Mouse (Mus musculus) embryonic fibroblast, embryonic 13.5 days (primary cell): ENCODE measurements around the gene Ticrr. TPM values are rescaled to one million over a fixed set of nuclear protein-coding genes. Genes with fewer than 3 reads are reported as not detected.

Experiments
- H3K27ac ChIP-seq: 2 replicates; pipeline ENCODE4 v1.5.1; 2012; ENCODE audit warnings: low read length, control low read depth, inconsistent platforms; ENCODE audit not compliant: insufficient read depth
- H3K4me1 ChIP-seq: 2 replicates; pipeline ENCODE4 v1.6.1; 2011; ENCODE audit warnings: low read length; ENCODE audit not compliant: control insufficient read depth, insufficient read depth
- H3K4me3 ChIP-seq: 2 replicates; pipeline ENCODE4 v1.5.1; 2011; ENCODE audit warnings: mild to moderate bottlenecking, control low read depth, low read length; ENCODE audit not compliant: insufficient read depth
- CTCF ChIP-seq: IDR thresholded peaks from 2 replicates; pipeline ENCODE4 v1.5.1; 2011; ENCODE audit warnings: mild to moderate bottlenecking, control low read depth, low read length, moderate library complexity, borderline replicate concordance; ENCODE audit not compliant: insufficient read depth
- POLR2A ChIP-seq: IDR thresholded peaks from 2 replicates; pipeline ENCODE4 v1.6.1; 2011; ENCODE audit warnings: low read depth, mild to moderate bottlenecking, control low read depth, low read length, moderate library complexity
- polyA plus RNA-seq: library from polyadenylated mRNA; stranded (reverse); fragments of >200 nt; gene quantifications from 2 replicates; pipeline ENCODE4 v1.2.4, GENCODE M21; 2011; ENCODE audit warnings: low read depth; ENCODE audit not compliant: missing spikeins, insufficient read length

Ticrr gene
- polyA plus RNA-seq, 1 experiment = 7.3 TPM

DNA sequence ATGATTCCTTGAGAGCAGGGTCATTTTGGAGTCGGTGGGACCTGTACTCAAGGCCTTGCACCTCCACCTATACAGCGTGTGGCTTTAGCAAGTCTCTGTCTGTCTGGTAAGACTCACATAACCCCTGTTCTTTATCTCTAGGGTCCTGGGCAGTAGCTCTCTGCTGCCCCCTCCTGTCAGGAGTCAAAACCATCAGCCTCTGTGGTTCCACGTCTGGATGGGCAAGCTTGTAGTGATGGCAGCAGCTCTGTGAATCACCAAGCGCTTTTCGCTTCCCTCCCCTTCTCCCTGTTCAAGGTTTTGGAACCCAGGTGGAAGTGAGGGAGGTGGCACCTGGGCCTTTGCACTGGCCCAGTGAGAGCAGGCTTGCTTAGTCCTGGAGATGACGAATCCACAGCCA, 68.2 kb downstream of the Ticrr start:
- H3K27ac ChIP-seq = no peak overlapping the region
- TF ChIP-seq CTCF = peak; percentile 66; the same call in 1 of the 2 replicates
- TF ChIP-seq POLR2A = no peak
- no peaks in the 10 kb centered on the region for H3K4me1 ChIP-seq

DNA sequence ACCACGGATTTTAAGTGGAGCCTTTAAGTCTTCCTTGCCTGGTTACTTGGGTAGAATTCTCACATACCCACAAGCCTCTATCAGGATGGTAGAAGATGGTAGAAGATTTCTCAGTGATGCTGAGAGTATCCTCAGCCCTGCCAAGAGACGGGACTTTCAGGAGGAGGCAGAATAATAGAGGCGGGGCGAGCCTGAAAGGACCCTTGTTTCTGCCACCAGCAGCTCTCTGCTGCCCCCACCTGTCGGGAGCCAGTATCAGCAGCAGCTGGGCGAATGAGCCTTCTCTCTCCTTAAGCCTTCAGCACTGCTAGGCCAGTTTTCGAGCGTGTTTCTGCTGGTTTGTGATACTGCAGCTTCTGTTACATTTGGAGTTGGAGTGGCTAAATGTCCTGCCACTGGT, 69.2 kb downstream of the Ticrr start:
- no peak overlapping the region for H3K27ac ChIP-seq
- TF ChIP-seq CTCF = peak; percentile 84
- no peak for TF ChIP-seq POLR2A
- no peak overlapping the region for H3K4me3 ChIP-seq

More for the DNA sequence above, 68.2 kb downstream of the Ticrr start:
- H3K4me3 ChIP-seq = no peak overlapping the region

DNA sequence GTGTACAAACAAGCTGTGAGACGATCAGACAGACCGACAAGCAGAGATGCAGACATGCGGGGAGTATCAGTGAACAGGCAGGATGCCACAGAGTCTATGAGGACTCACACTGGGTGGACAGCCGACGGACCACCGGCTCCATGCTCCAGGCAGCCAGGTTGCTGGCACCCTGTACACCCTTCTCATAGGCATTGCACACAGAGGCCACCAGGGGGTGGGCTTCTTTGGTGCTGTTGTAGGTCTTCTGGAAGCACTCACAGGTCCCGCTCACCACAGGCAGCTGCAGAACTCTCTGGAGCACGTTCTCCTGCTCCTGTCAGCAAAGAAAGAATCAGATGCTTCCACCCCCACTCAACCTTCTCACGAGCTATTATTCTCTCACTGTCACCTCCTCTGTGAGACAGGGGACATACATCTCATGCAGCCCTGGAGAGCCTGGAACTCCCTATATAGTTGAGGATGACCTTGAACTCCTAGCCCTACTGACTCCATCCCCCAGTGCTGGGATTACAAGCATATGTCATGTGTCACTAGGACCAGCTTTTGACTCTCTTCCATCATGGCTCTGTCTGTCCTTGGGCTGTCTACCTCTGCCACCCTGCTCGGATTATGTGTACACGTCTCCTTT, 69.9 kb downstream of the Ticrr start:
- no peak overlapping the region for H3K27ac ChIP-seq
- no peaks in the 10 kb centered on the region for H3K4me1 ChIP-seq
- H3K4me3 ChIP-seq = no peak overlapping the region
- TF ChIP-seq CTCF (peak; percentile 25; the same call in 1 of the 2 replicates), POLR2A (no peak)

More for the DNA sequence above, 69.2 kb downstream of the Ticrr start:
- no peaks in the 10 kb centered on the region for H3K4me1 ChIP-seq

DNA sequence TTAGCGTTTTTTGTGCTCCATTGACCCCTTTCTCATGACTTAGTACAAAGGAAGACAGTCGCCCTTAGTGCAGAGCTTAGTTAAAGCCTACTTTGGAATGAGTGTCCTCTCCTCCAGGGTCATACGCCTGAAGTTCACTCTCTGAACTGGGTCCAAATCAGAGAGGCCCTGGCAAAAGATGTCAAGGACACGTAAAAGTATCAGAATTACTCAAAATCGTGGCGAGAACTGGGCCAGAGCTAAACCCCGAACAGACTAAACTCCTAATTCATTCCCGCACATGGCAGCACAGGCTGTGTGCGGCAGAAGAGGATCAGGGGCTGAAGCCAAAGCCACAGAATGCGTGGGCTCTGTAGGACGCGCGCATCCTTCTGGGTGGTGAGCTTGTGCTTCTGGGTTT, 71.4 kb downstream of the Ticrr start:
- no peak overlapping the region for H3K4me3 ChIP-seq
- TF ChIP-seq CTCF (no peak), POLR2A (no peak)
- no peak overlapping the region for H3K27ac ChIP-seq
- H3K4me1 ChIP-seq = no peaks in the 10 kb centered on the region

DNA sequence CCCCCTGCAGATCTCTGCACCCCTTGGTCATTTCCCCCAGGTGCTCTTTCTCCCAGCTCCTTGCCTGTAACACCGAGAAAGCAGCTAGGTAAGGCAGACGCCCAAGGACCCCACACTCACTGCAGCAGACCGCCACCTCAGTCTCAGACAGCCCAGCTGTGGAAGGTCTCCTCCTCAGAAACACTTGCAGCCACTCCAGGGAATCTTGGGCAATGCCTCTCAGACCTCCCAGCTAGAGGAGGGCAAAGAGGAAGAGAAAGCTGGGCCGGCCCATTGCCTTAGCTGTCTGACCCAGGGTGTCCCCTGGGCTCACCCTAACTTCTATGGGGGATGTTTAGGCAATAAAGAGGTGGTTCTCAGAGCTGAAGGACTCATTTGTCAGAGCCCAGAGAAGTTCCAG, 72.6 kb downstream of the Ticrr start, which contains the start of gene Plin1:
Plin1 (minus strand) TSS at position 282 of the 400 bp plus-strand sequence.
- Histone ChIP-seq H3K4me1 (no peaks in the 10 kb centered on the region), H3K27ac (no peak within 1 kb of the TSS), H3K4me3 (no peak within 1 kb of the TSS)
- TF ChIP-seq CTCF (no peak), POLR2A (no peak)

DNA sequence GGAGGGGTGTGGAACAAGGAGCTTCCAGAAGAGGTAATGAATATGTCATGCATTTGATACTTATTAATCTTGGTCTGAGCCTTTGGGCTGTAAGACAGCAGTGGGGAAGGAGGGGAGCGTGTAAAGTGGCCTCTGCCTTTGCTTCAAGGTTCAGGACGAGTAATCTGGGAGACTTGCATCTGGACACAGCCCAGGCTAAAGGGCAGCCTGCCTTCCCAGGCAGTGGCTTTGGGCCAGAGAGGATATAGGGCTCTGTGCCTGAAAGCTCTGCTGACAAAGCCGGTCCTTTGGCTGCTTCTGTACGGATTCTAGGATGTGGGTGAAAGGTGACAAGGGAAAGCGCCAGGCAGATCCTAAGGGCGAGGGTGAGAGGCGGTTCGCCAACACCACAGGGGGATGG, 74.6 kb downstream of the Ticrr start:
- TF ChIP-seq POLR2A (no peak), CTCF (no peak)
- H3K27ac ChIP-seq = no peak overlapping the region
- H3K4me3 ChIP-seq = no peak overlapping the region
- no peaks in the 10 kb centered on the region for H3K4me1 ChIP-seq

DNA sequence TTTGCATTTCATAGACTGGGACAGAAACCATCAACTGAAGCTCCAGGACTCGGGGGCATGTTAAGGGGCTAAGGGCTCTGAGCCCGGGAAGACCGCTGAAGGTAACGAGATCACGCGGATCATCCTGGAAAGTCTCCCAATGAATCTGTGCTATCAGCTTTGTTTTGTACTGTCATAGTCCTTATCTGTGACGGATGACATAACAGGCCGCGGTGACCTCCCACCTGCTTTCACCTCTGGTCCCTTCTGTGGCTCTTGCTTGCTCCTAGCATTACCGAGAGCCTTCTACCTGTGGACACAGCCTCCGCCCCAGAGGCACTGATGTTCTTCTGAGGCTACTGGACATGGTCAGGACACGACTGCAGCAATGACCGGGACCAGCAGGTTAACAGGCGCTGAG, 76.5 kb downstream of the Ticrr start:
- H3K4me3 ChIP-seq = no peak overlapping the region
- no peak for TF ChIP-seq POLR2A
- no peak for TF ChIP-seq CTCF
- H3K4me1 ChIP-seq = no peaks in the 10 kb centered on the region
- no peak overlapping the region for H3K27ac ChIP-seq

DNA sequence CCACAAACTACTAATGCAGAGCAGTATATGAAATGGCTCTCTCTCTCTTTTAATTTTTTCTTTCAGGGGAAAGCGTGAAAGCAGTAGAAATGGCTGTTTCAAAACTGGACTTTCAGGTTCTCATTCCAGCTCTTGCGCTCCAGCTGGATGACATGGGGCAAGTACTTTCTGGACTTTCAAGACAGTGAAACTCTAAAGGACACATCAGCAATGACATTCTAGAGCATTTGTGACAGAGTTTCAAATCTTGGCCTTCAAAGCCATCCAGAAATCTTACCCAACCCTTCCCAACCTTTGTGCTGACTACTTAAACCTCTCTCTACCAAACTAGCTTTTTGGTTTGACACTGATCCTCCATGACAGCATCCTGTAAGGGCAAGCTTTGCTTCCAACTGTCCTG, 78.9 kb downstream of the Ticrr start:
- TF ChIP-seq POLR2A = no peak
- no peak for TF ChIP-seq CTCF

DNA sequence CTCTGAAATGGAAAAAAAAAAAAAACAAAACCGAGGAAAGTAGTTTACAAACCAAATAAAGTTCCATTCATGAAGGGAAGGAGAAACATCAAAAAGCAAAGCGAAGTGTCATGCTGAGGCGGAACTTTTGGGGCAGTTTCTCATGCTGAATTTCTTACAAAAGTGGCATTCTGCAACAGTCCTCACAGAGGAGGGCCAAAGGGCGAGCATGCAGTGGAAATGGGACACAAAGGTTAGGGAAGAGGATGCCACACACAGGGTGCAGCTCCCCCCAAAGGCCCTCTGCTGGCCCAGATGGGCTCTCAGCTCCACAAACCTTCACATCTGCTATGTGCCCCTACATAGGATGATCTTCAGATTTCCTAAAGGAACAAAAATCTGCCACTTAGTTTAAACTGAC, 80.3 kb downstream of the Ticrr start:
- Histone ChIP-seq H3K4me1 (no peaks in the 10 kb centered on the region), H3K4me3 (no peak overlapping the region), H3K27ac (no peak overlapping the region)
- no peak for TF ChIP-seq CTCF
- no peak for TF ChIP-seq POLR2A

More for the DNA sequence above, 78.9 kb downstream of the Ticrr start:
- H3K27ac ChIP-seq = no peak overlapping the region
- H3K4me3 ChIP-seq = no peak overlapping the region
- H3K4me1 ChIP-seq = no peaks in the 10 kb centered on the region

DNA sequence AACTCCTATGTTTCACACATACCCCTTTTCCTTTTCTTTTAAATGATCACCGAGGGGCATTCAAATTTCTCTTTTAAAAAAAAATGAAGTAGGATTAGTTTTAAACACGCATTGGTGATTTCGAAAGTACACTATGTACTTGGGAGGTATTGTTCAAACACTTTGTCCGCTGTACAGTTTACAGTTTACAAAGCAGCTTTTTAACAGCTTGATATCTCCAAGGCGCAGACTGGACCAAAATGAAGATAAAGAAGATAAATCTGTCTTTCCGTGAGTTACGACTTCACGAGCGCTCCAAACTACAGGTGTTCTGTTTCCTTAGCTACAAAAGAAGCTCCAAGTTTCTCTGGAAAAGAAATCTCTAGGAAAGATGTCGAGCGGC, 82.3 kb downstream of the Ticrr start:
- H3K4me3 ChIP-seq = peak overlapping the region; percentile 55
- H3K4me1 ChIP-seq = no peaks in the 10 kb centered on the region
- TF ChIP-seq POLR2A = no peak
- no peak for TF ChIP-seq CTCF
- no peak overlapping the region for H3K27ac ChIP-seq
